Mouse (Mus musculus): Measurements from ENCODE around the gene Rad54l2. TPM values are rescaled to one million over a fixed set of nuclear protein-coding genes. Genes with fewer than 3 reads are reported as not detected.
A peak's percentile ranks its signal among the peaks of the same experiment; 100 is the strongest.

Gene Rad54l2
- polyA plus RNA-seq, 1 experiment from 2014 or later, result 6.2 TPM

DNA sequence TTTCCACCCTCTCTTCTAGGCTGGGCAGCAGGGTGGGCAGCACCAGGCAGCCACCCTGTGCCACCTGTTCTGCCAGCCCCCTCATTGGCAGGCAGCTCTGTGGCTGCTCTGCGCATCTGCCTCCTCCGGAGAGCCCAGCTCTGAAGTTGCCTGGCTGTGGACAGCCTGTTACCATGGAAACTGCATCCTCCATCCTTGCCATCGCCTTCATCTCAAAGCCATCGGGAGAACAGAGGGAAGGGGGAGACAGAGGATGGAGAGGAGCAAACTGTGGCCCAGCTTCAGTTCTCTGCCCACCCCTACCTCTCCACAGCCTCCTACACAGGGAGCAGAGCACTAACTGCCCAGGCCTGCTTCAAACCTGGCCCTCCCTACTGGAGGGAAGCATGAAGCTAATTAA lies 124.6 kb downstream of the Rad54l2 start:
- no peak for ATAC-seq (ENCODE audit: insufficient number of reproducible peaks, low FRiP score, low TSS enrichment, low read depth)

DNA sequence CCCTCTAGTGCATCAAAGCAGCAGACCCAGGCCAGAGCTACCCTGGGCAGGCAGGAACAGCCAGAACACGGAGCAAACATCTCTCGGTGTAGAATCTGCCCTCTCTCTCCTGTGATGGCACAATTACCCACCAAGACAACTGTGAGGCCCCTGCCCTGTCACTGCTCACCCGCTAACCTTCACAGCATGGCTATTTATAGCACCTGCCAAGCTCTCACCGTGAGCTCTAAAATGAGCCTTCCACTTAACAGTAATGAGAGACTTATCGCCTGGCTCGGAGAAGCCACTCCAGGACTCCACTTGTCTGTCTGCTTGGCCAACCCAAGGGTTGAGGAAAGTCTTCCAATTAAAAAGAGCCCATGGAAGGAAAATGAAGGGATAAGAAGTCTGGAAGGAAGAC lies 125.8 kb downstream of the Rad54l2 start:
- H3K9ac ChIP-seq, result no peak overlapping the region
- peaks cover 98% of the 10 kb centered on the region for H3K36me3 ChIP-seq
- H3K27ac ChIP-seq, result no peak overlapping the region
- H3K4me2 ChIP-seq, result no peak overlapping the region
- 76% methylated on average over 6 of the region's 6 CpGs for WGBS
- no peak for ATAC-seq (ENCODE audit: insufficient number of reproducible peaks, low FRiP score, low TSS enrichment, low read depth)
- H3K4me3 ChIP-seq, result no peak overlapping the region
- H3K4me1 ChIP-seq, result no peaks in the 10 kb centered on the region
- H3K9me3 ChIP-seq, result no peaks in the 10 kb centered on the region
- H3K27me3 ChIP-seq, result no peaks in the 10 kb centered on the region

More for the DNA sequence above, 124.6 kb downstream of the Rad54l2 start:
- no peak overlapping the region for H3K9ac ChIP-seq
- H3K4me3 ChIP-seq, result no peak overlapping the region
- H3K27me3 ChIP-seq, result no peaks in the 10 kb centered on the region
- WGBS, result 81% methylated on average over 4 of the region's 4 CpGs
- no peaks in the 10 kb centered on the region for H3K9me3 ChIP-seq
- no peak overlapping the region for H3K27ac ChIP-seq
- no peaks in the 10 kb centered on the region for H3K4me1 ChIP-seq
- H3K36me3 ChIP-seq, result peaks cover 97% of the 10 kb centered on the region
- no peak overlapping the region for H3K4me2 ChIP-seq

DNA sequence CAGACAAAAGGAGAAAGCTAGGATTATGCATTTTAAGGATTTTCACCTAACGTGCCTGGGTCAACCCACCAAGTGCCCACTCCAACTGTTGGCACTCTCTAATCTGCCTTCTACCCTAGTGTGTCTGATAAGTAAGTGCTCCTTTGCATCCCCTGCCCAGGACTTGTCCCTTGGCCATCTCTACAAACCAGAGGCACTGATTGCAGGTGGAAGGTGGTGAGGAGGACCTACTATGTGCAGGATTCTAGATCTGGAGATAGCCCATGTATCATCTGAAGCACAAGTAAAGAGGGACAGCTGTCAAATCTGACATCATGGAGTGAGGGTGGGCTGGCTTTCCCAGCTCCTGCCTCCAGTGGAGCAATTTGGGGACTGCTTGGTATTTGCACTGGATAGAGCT lies 129.1 kb downstream of the Rad54l2 start:
- 74% methylated on average over 1 of the region's 1 CpGs for WGBS
- Histone ChIP-seq H3K27me3 (peaks cover 10% of the 10 kb centered on the region), H3K4me2 (no peak overlapping the region), H3K27ac (no peak overlapping the region), H3K4me1 (peaks cover 10% of the 10 kb centered on the region), H3K9me3 (no peaks in the 10 kb centered on the region), H3K9ac (no peak overlapping the region), H3K4me3 (no peak overlapping the region), H3K36me3 (peaks cover 72% of the 10 kb centered on the region)
- ATAC-seq (ENCODE audit: insufficient number of reproducible peaks, low FRiP score, low TSS enrichment, low read depth), result no peak

DNA sequence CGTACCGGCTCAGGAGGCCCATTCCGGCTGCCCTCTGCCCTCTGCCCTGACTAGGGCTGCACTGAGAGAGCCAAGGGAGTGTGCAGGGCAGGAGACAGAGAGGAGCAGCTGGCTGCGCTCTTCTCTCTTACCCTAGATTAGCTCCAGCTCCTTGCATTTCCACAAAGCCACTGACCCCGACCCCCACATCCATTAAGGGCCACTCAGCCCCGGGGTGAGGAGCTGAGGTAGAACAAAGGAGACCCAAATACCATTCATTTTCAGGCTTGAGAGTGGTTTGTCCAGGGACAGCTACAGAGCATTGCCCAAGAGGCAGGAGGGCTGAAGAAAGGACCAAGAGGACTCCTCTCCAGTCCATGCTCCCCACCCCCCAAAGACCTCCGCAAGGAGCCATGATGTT lies 129.6 kb downstream of the Rad54l2 start:
- H3K4me1 ChIP-seq, result peaks cover 10% of the 10 kb centered on the region
- H3K36me3 ChIP-seq, result peaks cover 67% of the 10 kb centered on the region
- 84% methylated on average over 7 of the region's 7 CpGs for WGBS
- H3K27ac ChIP-seq, result no peak overlapping the region
- ATAC-seq (ENCODE audit: insufficient number of reproducible peaks, low FRiP score, low TSS enrichment, low read depth), result no peak
- H3K9ac ChIP-seq, result no peak overlapping the region
- no peak overlapping the region for H3K4me3 ChIP-seq
- no peak overlapping the region for H3K4me2 ChIP-seq
- H3K27me3 ChIP-seq, result peaks cover 15% of the 10 kb centered on the region
- no peaks in the 10 kb centered on the region for H3K9me3 ChIP-seq

DNA sequence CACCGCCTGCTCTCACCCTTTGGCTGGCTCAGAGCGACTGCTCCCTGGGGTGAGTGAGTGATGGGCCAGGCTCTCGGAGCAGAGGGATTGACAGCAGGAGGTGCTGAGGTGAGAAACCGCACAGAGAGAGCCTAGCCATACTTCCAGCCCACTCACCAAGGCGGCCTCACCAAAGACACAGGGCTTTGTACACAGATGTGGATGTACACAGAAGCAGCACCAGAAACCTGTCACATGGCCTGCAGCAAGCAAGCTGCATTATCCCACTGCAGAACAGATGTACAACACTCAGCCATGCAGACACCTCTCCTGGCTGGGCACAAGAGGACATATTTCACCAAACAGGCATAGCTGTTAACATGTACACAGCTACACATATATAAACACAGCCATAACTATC lies 131.4 kb downstream of the Rad54l2 start:
- H3K4me2 ChIP-seq, result no peak overlapping the region
- no peak overlapping the region for H3K4me3 ChIP-seq
- H3K9ac ChIP-seq, result no peak overlapping the region
- peaks cover 51% of the 10 kb centered on the region for H3K36me3 ChIP-seq
- no peak overlapping the region for H3K27ac ChIP-seq
- H3K9me3 ChIP-seq, result no peaks in the 10 kb centered on the region
- ATAC-seq (ENCODE audit: insufficient number of reproducible peaks, low FRiP score, low TSS enrichment, low read depth), result no peak
- H3K4me1 ChIP-seq, result peaks cover 10% of the 10 kb centered on the region
- WGBS, result 31% methylated on average over 5 of the region's 5 CpGs
- peaks cover 29% of the 10 kb centered on the region for H3K27me3 ChIP-seq

DNA sequence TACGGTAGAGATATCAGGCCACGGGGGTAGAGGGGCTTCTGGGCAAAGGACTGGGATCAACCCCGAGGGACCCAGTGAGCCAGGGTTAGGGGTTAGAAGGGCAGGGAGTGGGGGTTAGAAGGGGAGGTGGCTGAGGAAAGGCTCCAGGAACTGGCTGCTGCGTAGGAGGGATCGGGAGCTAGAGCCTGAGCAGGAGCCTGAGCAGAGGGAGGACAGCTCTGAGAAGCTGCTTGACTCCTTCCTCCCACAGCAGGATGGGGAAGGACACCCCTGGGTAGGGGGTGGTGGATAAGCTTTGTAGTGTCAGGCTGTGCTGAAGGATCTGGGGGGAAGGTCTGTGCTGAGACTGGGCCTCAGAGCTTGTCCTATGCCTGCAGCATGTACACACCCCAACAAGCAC lies 132.2 kb downstream of the Rad54l2 start:
- H3K9ac ChIP-seq, result no peak overlapping the region
- H3K27ac ChIP-seq, result no peak overlapping the region
- H3K36me3 ChIP-seq, result peaks cover 43% of the 10 kb centered on the region
- H3K4me2 ChIP-seq, result no peak overlapping the region
- peaks cover 10% of the 10 kb centered on the region for H3K4me1 ChIP-seq
- peaks cover 33% of the 10 kb centered on the region for H3K27me3 ChIP-seq
- no peaks in the 10 kb centered on the region for H3K9me3 ChIP-seq
- 44% methylated on average over 5 of the region's 5 CpGs for WGBS
- H3K4me3 ChIP-seq, result no peak overlapping the region
- no peak for ATAC-seq (ENCODE audit: insufficient number of reproducible peaks, low FRiP score, low TSS enrichment, low read depth)

DNA sequence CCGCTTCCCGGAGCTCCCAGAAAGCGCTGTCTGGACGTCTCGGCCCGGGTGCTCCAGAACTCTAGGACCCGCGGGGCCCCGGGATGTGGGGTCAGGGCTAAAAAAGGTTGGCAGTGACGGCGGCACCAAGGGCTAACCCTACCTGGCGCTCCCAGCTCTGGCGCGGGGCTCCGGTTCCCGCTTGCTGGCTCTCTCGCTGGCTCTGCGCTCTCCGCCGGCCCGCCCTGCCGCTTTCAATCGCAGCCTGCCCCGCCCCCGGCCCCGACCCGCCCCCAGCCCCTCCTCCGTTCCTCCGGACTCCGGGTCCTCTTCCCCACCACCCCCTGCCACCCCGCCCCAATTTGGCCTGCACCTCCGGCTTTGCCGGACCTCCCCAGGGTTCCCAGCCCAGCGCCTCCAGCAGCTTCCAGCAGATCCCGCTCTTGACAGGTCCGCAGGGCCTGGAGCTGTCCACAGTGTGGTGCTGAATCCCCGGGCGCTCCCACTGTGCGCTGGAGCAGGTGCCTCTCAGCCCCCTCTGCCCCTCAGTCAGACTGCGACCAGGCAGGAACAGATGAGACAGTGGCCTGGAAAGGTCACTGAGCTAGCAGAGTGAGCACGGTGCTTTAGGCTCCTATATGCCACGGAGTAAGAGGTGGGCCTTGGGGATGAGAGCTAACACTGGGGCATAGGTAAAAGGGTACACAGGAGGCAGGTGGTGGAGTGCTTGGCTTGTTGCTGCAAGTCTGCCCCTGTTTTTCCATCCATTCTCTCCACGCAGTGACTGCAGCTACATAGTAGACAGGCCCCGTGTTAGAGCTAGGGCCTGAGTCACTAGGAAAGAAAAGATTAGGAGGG lies 132.9 kb downstream of the Rad54l2 start, which contains the start of gene Grm2:
Gene Grm2, minus strand, starts transcription at position 199 of the 837 bp plus-strand sequence.
- Histone ChIP-seq H3K27me3 (peaks cover 33% of the 10 kb centered on the region), H3K9ac (no peak within 1 kb of the TSS), H3K36me3 (peaks cover 36% of the 10 kb centered on the region), H3K4me3 (peak within 1 kb of the TSS; percentile 30), H3K4me2 (peak within 1 kb of the TSS; percentile 67), H3K27ac (no peak within 1 kb of the TSS), H3K9me3 (no peaks in the 10 kb centered on the region), H3K4me1 (peaks cover 10% of the 10 kb centered on the region)
- ATAC-seq (ENCODE audit: insufficient number of reproducible peaks, low FRiP score, low TSS enrichment, low read depth), result no peak; the same call in 1 of the 2 replicates
- 3% methylated on average over 40 of the region's 44 CpGs for WGBS

DNA sequence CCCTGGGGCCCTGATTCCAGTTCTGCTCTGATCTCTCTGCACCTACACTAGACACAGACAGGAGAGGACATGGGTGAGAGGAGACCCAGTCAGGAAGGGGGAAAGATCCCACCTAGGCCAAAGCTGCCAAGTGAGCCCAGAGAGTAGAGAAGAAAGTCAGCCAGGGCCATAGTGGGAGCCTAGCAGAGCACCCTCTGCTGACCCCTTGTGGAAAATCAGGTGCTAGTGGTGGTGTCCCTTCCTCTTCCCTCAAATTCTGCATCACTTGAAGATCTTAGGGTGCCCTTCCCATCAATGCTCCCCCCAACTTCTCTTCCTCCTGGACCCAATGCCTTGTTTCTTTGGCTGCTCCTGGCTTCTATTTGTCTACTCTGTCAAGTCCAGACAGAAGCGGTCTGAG lies 136.3 kb downstream of the Rad54l2 start:
- H3K27ac ChIP-seq, result no peak overlapping the region
- no peak overlapping the region for H3K4me2 ChIP-seq
- peaks cover 36% of the 10 kb centered on the region for H3K27me3 ChIP-seq
- peaks cover 2% of the 10 kb centered on the region; the same call in 1 of the 2 replicates for H3K36me3 ChIP-seq
- no peaks in the 10 kb centered on the region for H3K9me3 ChIP-seq
- no peak for ATAC-seq (ENCODE audit: insufficient number of reproducible peaks, low FRiP score, low TSS enrichment, low read depth)
- H3K4me3 ChIP-seq, result no peak overlapping the region
- H3K9ac ChIP-seq, result no peak overlapping the region
- 61% methylated on average over 1 of the region's 1 CpGs for WGBS
- H3K4me1 ChIP-seq, result peaks cover 10% of the 10 kb centered on the region

DNA sequence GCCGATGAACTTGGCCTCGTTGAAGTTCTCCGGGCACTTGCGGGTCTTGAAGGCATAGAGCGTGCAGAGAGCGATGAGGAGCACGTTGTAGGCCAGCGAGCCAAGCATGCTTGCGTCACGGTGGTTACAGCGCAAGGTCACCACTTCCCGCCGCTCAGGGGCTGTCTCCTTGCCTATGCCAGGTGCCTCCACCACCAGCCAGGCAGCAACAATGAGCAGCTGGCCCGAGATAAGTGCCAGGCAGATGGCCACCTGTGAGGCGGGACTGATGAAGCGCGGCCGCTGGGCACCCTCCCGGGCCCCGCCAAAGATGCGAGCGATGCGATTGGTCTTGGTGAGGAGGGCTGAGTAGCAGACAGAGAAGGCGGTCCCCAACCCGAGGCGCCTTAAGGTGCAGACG lies 141.8 kb downstream of the Rad54l2 start:
- ATAC-seq (ENCODE audit: insufficient number of reproducible peaks, low FRiP score, low TSS enrichment, low read depth), result no peak
- H3K4me1 ChIP-seq, result no peaks in the 10 kb centered on the region
- no peak overlapping the region for H3K4me2 ChIP-seq
- H3K9ac ChIP-seq, result no peak overlapping the region
- H3K36me3 ChIP-seq, result no peaks in the 10 kb centered on the region
- H3K4me3 ChIP-seq, result no peak overlapping the region
- H3K27ac ChIP-seq, result no peak overlapping the region
- H3K9me3 ChIP-seq, result no peaks in the 10 kb centered on the region
- H3K27me3 ChIP-seq, result peaks cover 12% of the 10 kb centered on the region
- 68% methylated on average over 27 of the region's 27 CpGs for WGBS

DNA sequence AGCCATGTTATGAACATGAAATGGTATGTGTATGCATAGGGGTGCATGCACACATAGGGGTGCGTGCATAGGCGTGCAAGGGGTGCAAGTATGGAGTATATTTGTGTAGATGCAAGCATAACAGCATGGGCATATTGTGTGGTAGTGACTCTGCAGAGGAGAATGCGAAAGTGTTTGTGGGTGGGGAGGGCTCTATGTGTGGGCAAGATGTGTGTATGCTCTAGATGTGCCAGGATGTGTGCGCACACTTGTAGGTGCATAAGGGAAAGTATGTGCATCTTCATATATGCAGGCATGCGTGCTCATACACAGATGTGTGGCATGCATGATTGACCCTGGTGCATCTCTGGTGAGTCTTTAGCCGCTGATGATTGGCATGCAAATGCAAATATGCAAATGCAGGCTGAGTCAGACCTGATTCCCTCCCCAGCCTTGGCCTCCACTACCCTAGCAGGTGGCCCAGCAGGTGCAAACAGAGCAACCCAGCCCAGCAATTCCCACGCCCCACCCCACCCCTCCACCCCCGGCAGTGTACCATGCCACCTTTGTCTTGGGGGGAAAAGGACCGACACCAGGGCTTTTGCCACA lies 143.2 kb downstream of the Rad54l2 start:
- Histone ChIP-seq H3K4me3 (no peak overlapping the region), H3K4me2 (no peak overlapping the region), H3K36me3 (no peaks in the 10 kb centered on the region), H3K9me3 (no peaks in the 10 kb centered on the region), H3K4me1 (no peaks in the 10 kb centered on the region), H3K9ac (no peak overlapping the region), H3K27me3 (peaks cover 12% of the 10 kb centered on the region), H3K27ac (no peak overlapping the region)
- no peak for ATAC-seq (ENCODE audit: insufficient number of reproducible peaks, low FRiP score, low TSS enrichment, low read depth)
- WGBS, result 71% methylated on average over 9 of the region's 9 CpGs

DNA sequence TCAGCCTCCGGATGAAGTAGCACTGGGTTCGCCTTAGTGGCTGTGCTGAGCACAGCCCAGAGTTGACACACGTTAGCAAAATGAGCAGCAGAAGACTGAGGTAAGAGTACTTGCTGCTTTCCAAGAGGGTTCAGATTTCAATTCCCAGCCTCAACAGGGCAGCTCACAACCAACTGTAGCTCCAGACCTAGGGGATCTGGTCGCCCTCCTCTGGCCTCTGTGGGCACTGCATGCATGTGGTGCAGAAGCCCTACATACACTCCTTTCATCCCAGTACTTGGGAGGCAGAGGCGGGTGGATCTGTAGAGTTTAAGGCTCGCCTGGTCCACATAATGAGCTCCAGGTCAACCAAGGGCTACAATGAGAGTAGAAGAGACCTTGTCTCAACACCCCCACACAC lies 145.2 kb downstream of the Rad54l2 start:
- no peak for ATAC-seq (ENCODE audit: insufficient number of reproducible peaks, low FRiP score, low TSS enrichment, low read depth)
- no peak overlapping the region for H3K9ac ChIP-seq
- 67% methylated on average over 6 of the region's 6 CpGs for WGBS
- H3K9me3 ChIP-seq, result no peaks in the 10 kb centered on the region
- H3K36me3 ChIP-seq, result no peaks in the 10 kb centered on the region
- H3K4me1 ChIP-seq, result no peaks in the 10 kb centered on the region
- H3K27me3 ChIP-seq, result peaks cover 12% of the 10 kb centered on the region
- no peak overlapping the region for H3K27ac ChIP-seq
- no peak overlapping the region for H3K4me3 ChIP-seq
- no peak overlapping the region for H3K4me2 ChIP-seq

DNA sequence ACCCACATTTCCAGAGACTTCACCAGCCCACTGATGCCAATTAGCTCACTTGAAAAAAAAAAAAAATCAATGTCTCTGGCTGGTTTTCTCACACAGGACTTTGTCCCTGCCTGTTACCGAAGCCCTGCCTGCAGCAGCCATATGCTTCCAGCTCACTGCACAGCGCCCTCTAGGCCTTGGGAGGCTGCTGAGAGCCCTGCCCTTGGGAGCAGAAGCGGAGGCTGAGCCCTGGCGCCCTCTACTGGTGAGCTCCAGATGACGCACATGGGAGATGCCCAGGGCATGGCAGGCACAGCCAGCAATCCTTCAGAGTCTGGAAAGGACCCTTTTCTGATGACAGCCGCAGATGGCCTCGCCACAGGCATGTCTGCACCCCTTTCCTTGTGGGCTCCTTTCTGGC lies 145.9 kb downstream of the Rad54l2 start:
- WGBS, result 29% methylated on average over 7 of the region's 7 CpGs
- H3K9ac ChIP-seq, result no peak overlapping the region

More for the DNA sequence above, 145.9 kb downstream of the Rad54l2 start:
- Histone ChIP-seq H3K27ac (no peak overlapping the region), H3K36me3 (no peaks in the 10 kb centered on the region), H3K27me3 (peaks cover 12% of the 10 kb centered on the region), H3K4me2 (no peak overlapping the region), H3K9me3 (no peaks in the 10 kb centered on the region), H3K4me3 (no peak overlapping the region), H3K4me1 (no peaks in the 10 kb centered on the region)
- no peak for ATAC-seq (ENCODE audit: insufficient number of reproducible peaks, low FRiP score, low TSS enrichment, low read depth)
